Mouse (Mus musculus) hindbrain, postnatal 0 days (tissue): ENCODE results near the gene Tmem53. TPM values are rescaled to one million over a fixed set of nuclear protein-coding genes. Genes with fewer than 3 reads are reported as not detected.

Experiments used
- ATAC-seq: fragments of 200-750 bp; cut with Nextera tagmentation; 2 replicates; pipeline ENCODE4 v1.8.0; 2017; ENCODE audit warnings: mild to moderate bottlenecking, moderate TSS enrichment, moderate library complexity
- DNase-seq: peaks from one replicate; pipeline ENCODE4 v3.0.0-alpha.2; 2015; ENCODE audit warnings: low spot score
- H3K27ac ChIP-seq: fragments of 300-500 bp; sonication (generic); 2 replicates; pipeline ENCODE4 v1.5.1; 2014; ENCODE audit warnings: mild to moderate bottlenecking
- H3K27me3 ChIP-seq: fragments of 300-500 bp; sonication (generic); 2 replicates; pipeline ENCODE4 v1.6.1; 2014; ENCODE audit warnings: low read length, mixed read lengths; ENCODE audit not compliant: insufficient read depth
- H3K36me3 ChIP-seq: fragments of 300-500 bp; sonication (generic); 2 replicates; pipeline ENCODE4 v1.6.1; 2014; ENCODE audit warnings: low read length, mixed read lengths; ENCODE audit not compliant: insufficient read depth
- H3K4me1 ChIP-seq: fragments of 300-500 bp; sonication (generic); 2 replicates; pipeline ENCODE4 v1.6.1; 2014; ENCODE audit warnings: antibody characterized with exemption, low read length, mixed read lengths; ENCODE audit not compliant: insufficient read depth
- H3K4me2 ChIP-seq: fragments of 300-500 bp; sonication (generic); 2 replicates; pipeline ENCODE4 v1.6.1; 2014; ENCODE audit warnings: low read depth, mild to moderate bottlenecking, low read length, moderate library complexity, mixed read lengths
- H3K4me3 ChIP-seq: fragments of 300-500 bp; sonication (generic); 2 replicates; pipeline ENCODE4 v1.5.1; 2014; ENCODE audit warnings: low read length
- H3K9ac ChIP-seq: fragments of 300-500 bp; sonication (generic); replicated peaks from 2 replicates; pipeline ENCODE4 v1.6.1; 2014; ENCODE audit warnings: mild to moderate bottlenecking, low read length, moderate library complexity, mixed read lengths
- H3K9me3 ChIP-seq: fragments of 300-500 bp; sonication (generic); 2 replicates; pipeline ENCODE4 v1.6.1; 2016; ENCODE audit warnings: low read length, mixed read lengths
- CTCF ChIP-seq: IDR thresholded peaks from 2 replicates; pipeline ENCODE4 v1.5.1; 2016; ENCODE audit warnings: antibody characterized with exemption, control low read depth, low read depth
- WGBS: fragments of 180-500 bp; shearing (Covaris S2); extraction: QIAGEN DNeasy Blood & Tissue Kit; methylation state at CpG from one replicate; pipeline ENCODE4 v1.1.7; 2014; 5-methylcytosine and 5-hydroxymethylcytosine counted together
- polyA plus RNA-seq: library from polyadenylated mRNA; unstranded; fragments of >200 nt; fragmentation: Nextera tagmentation; extraction: Ambion mirVana; gene quantifications from 2 replicates; pipeline ENCODE4 v1.2.1, GENCODE M21; 2015
- total RNA-seq: library from RNA; depleted of rRNA; stranded (reverse); fragments of >200 nt; gene quantifications from 2 replicates; pipeline ENCODE4 v1.2.3, GENCODE M21; 2014

Gene Tmem53
- total and polyA plus RNA-seq, 2 experiments from 2014 or later = 14.0 to 16.5 TPM

DNA sequence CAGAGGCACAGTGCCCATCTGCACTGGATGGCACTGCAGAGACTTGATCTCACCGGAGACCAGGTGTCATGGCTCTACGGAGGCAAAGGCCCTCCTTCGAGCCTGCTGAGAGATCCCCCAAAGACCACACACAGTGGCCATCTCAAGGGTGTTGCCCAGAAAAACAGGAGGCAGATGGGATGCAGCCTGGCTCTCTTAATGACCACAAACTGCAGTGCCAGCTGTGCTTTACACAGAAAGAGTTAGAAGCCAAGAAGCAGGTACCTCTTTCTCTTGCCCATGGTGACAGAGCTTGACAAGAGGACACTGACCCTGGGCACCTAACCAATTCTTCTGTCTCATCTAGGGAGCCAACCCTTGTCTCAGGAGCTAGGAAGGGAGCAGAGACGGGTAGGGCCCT is 32.6 kb downstream of the Tmem53 start:
- no peak for TF ChIP-seq CTCF
- 29% methylated on average over 4 of the region's 4 CpGs for WGBS
- Histone ChIP-seq H3K36me3 (peaks cover 22% of the 10 kb centered on the region; the same call in 1 of the 2 replicates), H3K4me3 (no peak overlapping the region), H3K9ac (0 out of 2 replicates have a peak overlapping the region, but pooled peaks have one; percentile 7), H3K27me3 (no peaks in the 10 kb centered on the region; the same call in 1 of the 2 replicates), H3K9me3 (no peaks in the 10 kb centered on the region), H3K4me2 (no peak overlapping the region), H3K4me1 (peaks cover 10% of the 10 kb centered on the region), H3K27ac (peak overlapping the region; percentile 54; the same call in 1 of the 2 replicates)
- ATAC-seq (no peak), DNase-seq (no peak)

DNA sequence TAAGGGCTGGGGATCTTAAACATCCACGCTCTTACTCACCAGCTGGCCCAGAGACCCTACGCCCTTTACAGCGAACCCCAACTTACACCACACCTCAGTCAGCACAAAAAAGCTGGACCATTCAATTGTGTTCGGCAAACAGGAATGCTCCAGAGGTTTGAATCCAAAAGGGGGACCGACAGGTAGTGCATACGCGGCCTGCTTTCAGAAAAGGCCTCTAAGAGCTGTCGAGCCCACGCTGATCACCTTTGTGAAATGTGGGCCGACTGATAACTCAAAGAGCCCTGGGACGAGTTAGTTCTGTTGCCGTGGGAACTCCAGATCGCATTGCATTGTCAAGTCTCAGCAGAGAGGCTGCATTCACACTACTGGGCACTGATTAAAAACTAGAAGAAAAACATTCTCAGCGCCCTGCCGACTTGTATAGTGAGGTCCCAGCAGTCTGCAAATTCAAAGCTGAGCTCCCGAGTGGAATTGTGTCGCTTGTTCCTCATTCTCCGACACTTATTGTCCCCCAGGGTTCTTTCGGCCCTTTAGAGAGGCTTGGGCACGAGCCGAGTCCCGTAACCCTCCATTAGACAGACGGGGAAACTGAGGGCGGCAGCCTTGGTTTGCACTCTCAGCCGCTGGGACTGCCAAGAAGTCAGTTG is 36.7 kb downstream of the Tmem53 start:
- Histone ChIP-seq H3K9me3 (no peaks in the 10 kb centered on the region), H3K4me1 (peaks cover 10% of the 10 kb centered on the region), H3K4me3 (peak overlapping the region; percentile 67), H3K27me3 (no peaks in the 10 kb centered on the region), H3K9ac (peak overlapping the region; percentile 81), H3K4me2 (peak overlapping the region; percentile 66), H3K36me3 (peaks cover 15% of the 10 kb centered on the region; the same call in 1 of the 2 replicates), H3K27ac (peak overlapping the region; percentile 96)
- TF ChIP-seq CTCF = no peak
- DNase-seq = peak; percentile 51
- ATAC-seq = peak; percentile 13; the same call in 1 of the 2 replicates
- WGBS = 14% methylated on average over 25 of the region's 25 CpGs

DNA sequence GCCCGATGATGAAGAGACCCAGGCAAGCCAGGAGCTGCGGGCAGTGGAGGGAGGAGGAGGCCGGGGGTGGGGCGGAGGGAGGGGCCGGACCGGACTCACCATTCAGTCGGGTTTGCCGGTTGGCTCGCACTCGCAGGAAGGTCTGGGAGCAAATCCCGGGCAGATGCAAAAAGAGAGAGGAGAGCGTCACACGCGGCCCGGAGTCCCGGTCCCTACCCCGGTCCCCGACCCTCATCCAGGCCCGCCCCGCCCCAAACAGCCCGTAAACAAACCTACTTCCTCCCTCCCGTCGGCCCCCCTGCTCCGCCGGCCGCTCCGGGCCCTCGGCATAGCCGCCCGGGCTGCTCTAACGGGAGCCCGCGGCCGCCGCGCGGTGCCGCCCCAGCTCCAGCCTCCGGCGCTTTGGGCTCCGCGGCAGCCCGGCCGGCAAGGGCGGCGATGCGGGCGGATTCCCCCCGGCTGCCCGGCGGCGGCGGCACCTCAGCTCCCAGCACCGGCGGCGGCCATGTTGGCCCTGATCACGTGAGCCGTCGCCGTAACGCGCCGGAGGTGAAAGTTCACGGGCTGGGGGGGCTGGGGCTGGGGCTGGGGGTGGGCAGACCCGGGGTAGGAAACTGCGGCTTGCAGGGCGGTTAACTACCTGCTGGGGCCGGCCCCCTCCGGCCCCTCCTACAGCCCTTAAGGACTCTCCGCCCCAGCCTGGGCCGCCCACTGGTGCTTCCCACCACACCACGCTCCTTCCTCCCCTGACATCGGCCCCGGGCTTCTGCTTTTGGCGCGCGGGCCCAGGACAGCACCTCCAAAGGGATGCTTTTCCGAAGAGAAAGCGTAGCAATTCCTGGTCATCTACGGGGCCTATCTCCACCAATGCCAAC is 37.4 kb downstream of the Tmem53 start:
- peak; percentile 84 for ATAC-seq
- WGBS = 1% methylated on average over 75 of the region's 80 CpGs

DNA sequence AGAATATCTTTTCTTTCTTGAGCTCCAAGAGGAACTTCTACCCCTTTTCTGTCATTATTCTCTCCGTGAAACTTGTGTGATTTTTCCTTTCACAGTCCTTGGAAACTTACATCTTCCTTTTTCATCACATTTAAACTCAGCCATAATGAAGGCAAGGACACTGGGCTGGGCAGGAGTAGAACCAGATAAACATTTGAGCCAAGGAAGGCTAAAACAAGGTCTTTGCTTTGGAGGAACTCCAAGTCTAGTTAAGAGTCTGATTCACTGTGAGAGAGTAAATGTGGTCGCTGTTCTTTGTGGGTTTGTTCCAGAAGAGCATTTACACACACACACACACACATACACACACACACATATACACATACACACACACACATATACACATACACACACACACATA is 39.9 kb downstream of the Tmem53 start:
- Histone ChIP-seq H3K9me3 (no peaks in the 10 kb centered on the region), H3K4me3 (no peak overlapping the region), H3K36me3 (0 out of 2 replicates have a peak, but pooled peaks cover 2% of the 10 kb centered on the region), H3K27me3 (no peaks in the 10 kb centered on the region), H3K4me1 (no peaks in the 10 kb centered on the region), H3K9ac (no peak overlapping the region), H3K4me2 (no peak overlapping the region), H3K27ac (no peak overlapping the region)
- 85% methylated on average over 2 of the region's 2 CpGs for WGBS
- DNase-seq = no peak
- no peak for TF ChIP-seq CTCF
- ATAC-seq = no peak

More for the DNA sequence above, 37.4 kb downstream of the Tmem53 start:
- H3K36me3 ChIP-seq = peaks cover 15% of the 10 kb centered on the region; the same call in 1 of the 2 replicates
- peaks cover 5% of the 10 kb centered on the region for H3K4me1 ChIP-seq
- no peaks in the 10 kb centered on the region for H3K27me3 ChIP-seq
- DNase-seq = peak; percentile 84
- peak overlapping the region; percentile 67 for H3K4me3 ChIP-seq
- H3K9me3 ChIP-seq = no peaks in the 10 kb centered on the region
- H3K9ac ChIP-seq = peak overlapping the region; percentile 81
- no peak for TF ChIP-seq CTCF
- peak overlapping the region; percentile 66 for H3K4me2 ChIP-seq
- H3K27ac ChIP-seq = peak overlapping the region; percentile 96

DNA sequence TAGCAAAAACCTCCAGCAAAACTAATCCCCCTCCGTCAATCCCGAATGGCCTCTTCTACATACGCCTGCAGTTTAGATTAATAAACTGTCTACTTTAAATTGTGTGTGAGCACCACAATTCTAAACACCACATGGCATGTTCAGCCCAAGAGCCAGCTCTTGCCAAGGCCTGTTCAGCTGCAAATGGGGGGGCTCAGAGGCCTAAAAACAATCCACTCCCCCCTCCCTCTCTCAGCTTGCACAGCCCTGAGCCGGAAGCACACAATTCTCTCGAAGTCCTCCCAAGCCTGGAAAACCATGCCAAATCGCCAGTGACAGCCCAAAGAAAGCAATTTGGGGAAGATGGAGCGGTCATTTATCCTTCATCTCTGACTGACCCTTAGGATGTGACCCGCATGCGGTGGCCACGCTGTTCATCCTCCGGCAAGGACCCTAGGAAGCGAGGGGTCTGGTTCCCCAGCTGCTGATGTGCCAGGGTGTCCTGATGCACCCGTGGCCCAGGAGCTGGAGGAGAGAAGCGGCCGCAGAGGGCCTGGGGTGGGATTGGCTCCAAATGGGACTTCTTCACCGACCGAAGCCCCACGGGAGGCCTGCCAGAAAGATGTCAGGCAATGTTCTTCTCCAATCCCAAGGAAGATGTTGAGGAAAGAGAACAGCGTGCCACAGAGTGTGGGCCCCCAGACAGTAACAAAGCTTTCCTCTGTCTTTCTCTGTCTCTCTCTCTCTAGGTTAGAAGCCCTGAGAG is 45.3 kb downstream of the Tmem53 start:
- no peak for DNase-seq
- ATAC-seq = peak; percentile 52; the same call in 1 of the 2 replicates

DNA sequence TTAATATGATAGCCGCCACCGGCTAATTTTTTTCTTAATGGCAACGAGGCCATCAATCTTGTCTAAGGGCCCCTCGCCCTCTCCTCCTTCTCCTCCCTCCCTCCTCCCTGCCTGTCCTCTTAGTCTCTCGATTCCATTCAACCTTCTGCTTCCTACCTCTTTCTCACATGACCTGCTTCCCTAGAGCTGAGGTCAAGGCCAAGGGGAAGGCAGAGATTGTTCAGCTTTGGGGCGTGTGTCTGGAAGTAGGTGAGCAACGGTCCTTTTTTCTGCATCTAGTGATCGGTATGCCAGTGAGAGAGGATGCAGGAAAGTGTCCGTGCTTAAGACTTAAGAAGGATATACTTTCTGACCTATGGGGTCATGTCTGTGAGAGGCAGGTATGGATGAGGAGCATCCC is 46.1 kb downstream of the Tmem53 start:
- Histone ChIP-seq H3K9ac (no peak overlapping the region), H3K4me2 (no peak overlapping the region), H3K9me3 (no peaks in the 10 kb centered on the region), H3K27me3 (0 out of 2 replicates have a peak, but pooled peaks cover 3% of the 10 kb centered on the region), H3K36me3 (no peaks in the 10 kb centered on the region), H3K4me3 (no peak overlapping the region), H3K4me1 (0 out of 2 replicates have a peak, but pooled peaks cover 3% of the 10 kb centered on the region), H3K27ac (no peak overlapping the region)
- DNase-seq (no peak), ATAC-seq (no peak)
- TF ChIP-seq CTCF = no peak
- WGBS = 75% methylated on average over 9 of the region's 9 CpGs

More for the DNA sequence above, 45.3 kb downstream of the Tmem53 start:
- no peak for TF ChIP-seq CTCF
- Histone ChIP-seq H3K9ac (no peak overlapping the region), H3K4me2 (no peak overlapping the region), H3K4me3 (no peak overlapping the region), H3K36me3 (no peaks in the 10 kb centered on the region), H3K27me3 (no peaks in the 10 kb centered on the region), H3K9me3 (no peaks in the 10 kb centered on the region), H3K4me1 (0 out of 2 replicates have a peak, but pooled peaks cover 3% of the 10 kb centered on the region), H3K27ac (peak overlapping the region; percentile 56; the same call in 1 of the 2 replicates)
- WGBS = 50% methylated on average over 19 of the region's 19 CpGs
